Mouse (Mus musculus) midbrain, embryonic 11.5 days (tissue): Measurements from ENCODE around the gene Ube2s. TPM values are rescaled to one million over a fixed set of nuclear protein-coding genes. Genes with fewer than 3 reads are reported as not detected.

ENCODE experiments used
- ATAC-seq: fragments of 200-750 bp; cut with Nextera tagmentation; 2 replicates; pipeline ENCODE4 v1.8.0; 2017; ENCODE audit warnings: moderate TSS enrichment, moderate library complexity; ENCODE audit not compliant: low FRiP score
- DNase-seq: peaks from one replicate; pipeline ENCODE4 v3.0.0; 2015; ENCODE audit warnings: low spot score; ENCODE audit errors: missing footprints
- H3K27ac ChIP-seq: fragments of 300-500 bp; sonication (generic); 2 replicates; pipeline ENCODE4 v1.5.1; 2014; ENCODE audit warnings: low read depth, low read length
- H3K27me3 ChIP-seq: fragments of 300-500 bp; sonication (generic); 2 replicates; pipeline ENCODE4 v1.6.1; 2014; ENCODE audit warnings: mild to moderate bottlenecking, low read length, moderate library complexity, mixed read lengths; ENCODE audit not compliant: control insufficient read depth, insufficient read depth
- H3K36me3 ChIP-seq: fragments of 300-500 bp; sonication (generic); 2 replicates; pipeline ENCODE4 v1.6.1; 2014; ENCODE audit warnings: mild to moderate bottlenecking, low read length, moderate library complexity, mixed read lengths; ENCODE audit not compliant: control insufficient read depth, insufficient read depth
- H3K4me1 ChIP-seq: fragments of 300-500 bp; sonication (generic); 2 replicates; pipeline ENCODE4 v1.6.1; 2014; ENCODE audit warnings: low read length; ENCODE audit not compliant: control insufficient read depth, insufficient read depth
- H3K4me2 ChIP-seq: fragments of 300-500 bp; sonication (generic); 2 replicates; pipeline ENCODE4 v1.6.1; 2014; ENCODE audit warnings: mild to moderate bottlenecking, moderate library complexity
- H3K4me3 ChIP-seq: fragments of 300-500 bp; sonication (generic); 2 replicates; pipeline ENCODE4 v1.5.1; 2014; ENCODE audit warnings: low read depth, low read length
- H3K9ac ChIP-seq: fragments of 300-500 bp; sonication (generic); 2 replicates; pipeline ENCODE4 v1.6.1; 2014; ENCODE audit warnings: low read length
- H3K9me3 ChIP-seq: fragments of 300-500 bp; sonication (generic); 2 replicates; pipeline ENCODE4 v1.6.1; 2016; ENCODE audit warnings: low read length; ENCODE audit not compliant: control insufficient read depth
- WGBS: fragments of 180-500 bp; shearing (Covaris S2); extraction: QIAGEN DNeasy Blood & Tissue Kit; methylation state at CpG from one replicate; pipeline ENCODE4 v1.1.7; 2014; 5-methylcytosine and 5-hydroxymethylcytosine counted together
- polyA plus RNA-seq: library from polyadenylated mRNA; unstranded; fragments of >200 nt; fragmentation: Nextera tagmentation; extraction: Ambion mirVana; gene quantifications from 2 replicates; pipeline ENCODE4 v1.2.1, GENCODE M21; 2014

Ube2s gene
- polyA plus RNA-seq, 1 experiment from 2014 or later: 412 TPM

DNA sequence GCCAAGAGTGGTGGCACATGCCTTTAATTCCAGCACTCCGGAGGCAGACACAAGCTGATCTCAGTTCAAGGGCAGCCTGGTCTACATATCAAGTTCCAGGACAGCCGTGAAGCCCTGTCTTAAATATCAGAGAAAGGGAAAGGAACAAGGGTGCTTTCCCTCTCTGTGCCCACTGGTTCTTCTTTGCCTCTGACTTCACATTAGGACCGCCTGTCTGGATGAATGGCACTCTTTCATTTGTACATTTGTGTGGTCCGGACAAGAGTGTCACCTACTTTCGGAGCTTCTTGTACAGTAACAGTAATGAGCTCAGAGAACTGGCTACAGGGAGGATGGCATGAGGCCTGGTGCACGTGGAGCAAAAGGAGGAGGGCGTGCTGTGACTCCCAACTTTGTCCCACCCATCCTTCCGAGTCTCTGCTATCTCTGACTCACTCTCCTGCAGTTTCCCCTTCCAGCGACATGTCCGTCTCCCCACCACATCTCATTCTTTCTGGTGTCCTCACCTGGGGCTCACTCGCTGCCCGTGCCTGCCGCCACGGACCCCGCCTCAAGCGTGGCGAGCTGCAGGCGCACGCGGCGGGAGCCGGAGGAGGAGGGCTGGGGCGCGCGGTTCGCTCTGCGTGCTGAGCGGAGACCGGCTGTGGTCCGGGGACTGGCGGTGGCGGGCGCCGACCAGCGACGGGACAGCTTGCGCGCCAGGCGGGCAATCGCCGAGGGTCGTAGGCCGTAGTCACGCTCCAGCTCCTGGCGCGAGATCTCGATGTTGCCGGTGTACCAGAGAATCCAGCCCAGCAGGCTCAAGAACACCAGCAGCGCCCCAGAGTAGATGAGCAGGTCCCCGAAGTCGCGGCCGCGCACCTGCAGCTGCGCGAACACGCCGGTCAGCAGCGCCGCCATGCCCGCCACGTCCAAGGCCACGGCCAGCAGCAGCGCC, 23.6 kb downstream of the Ube2s start:
- Histone ChIP-seq H3K9me3 (no peaks in the 10 kb centered on the region), H3K4me1 (peaks cover 8% of the 10 kb centered on the region), H3K4me2 (peak overlapping the region; percentile 84), H3K4me3 (peak overlapping the region; percentile 51), H3K27me3 (peaks cover 11% of the 10 kb centered on the region; the same call in 1 of the 2 replicates), H3K27ac (peak overlapping the region; percentile 35; the same call in 1 of the 2 replicates), H3K9ac (peak overlapping the region; percentile 83), H3K36me3 (no peaks in the 10 kb centered on the region; the same call in 1 of the 2 replicates)
- 2% methylated on average over 63 of the region's 64 CpGs for WGBS
- DNase-seq (peak; percentile 97), ATAC-seq (peak; percentile 61)

DNA sequence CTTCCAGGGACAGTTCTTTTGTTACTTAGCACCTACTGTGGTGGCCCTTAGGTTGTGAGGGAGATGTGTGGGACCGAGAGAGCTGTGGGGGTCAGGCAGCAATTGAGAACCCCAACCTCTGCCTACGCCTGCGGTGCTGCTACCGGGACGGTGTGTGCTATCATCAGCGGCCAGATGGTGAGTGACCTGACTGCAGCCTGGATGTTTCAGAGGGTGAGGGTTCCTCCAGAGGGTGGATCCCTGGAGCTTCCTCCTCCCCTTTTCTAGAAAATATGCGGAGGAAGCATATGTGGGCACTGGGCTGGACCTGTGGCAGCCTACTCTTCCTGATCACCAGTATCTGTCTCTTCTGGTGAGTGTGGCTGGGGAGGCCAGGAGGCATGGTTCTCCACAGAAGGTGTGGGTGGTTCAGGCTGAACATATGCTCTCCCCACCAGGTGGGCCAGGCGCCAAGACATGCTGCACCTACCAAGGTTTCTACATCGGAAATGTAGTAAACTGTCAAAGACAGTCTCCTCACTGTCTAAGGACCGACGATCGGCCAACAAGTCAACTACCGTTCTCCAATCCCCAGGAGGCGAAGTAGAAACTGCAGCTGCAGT, 28.6 kb downstream of the Ube2s start:
- H3K36me3 ChIP-seq: no peaks in the 10 kb centered on the region
- DNase-seq: no peak
- peaks cover 11% of the 10 kb centered on the region; the same call in 1 of the 2 replicates for H3K27me3 ChIP-seq
- peaks cover 5% of the 10 kb centered on the region for H3K4me1 ChIP-seq
- ATAC-seq: no peak
- no peak overlapping the region for H3K4me2 ChIP-seq
- no peaks in the 10 kb centered on the region for H3K9me3 ChIP-seq
- H3K27ac ChIP-seq: no peak overlapping the region
- H3K4me3 ChIP-seq: no peak overlapping the region
- 86% methylated on average over 14 of the region's 14 CpGs for WGBS
- no peak overlapping the region for H3K9ac ChIP-seq

DNA sequence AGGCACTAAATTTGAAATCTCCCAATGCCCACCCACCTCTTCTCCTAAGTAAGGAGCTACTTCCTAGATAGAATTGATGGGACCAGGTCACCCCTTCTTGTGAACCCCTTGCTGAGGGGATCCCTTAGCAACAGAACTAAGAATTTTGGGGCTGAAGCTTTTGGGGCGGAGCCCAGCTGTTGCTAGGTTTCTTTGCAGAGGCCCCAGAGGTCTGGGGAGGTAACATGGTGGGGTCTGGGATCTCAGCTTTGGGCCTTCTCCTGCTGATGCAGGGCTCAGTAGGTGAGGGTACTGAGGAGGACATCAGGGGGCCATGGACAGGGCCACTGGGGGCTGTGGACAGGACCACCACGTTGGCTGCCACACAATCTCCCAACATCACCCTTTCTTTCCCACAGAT, 29.6 kb downstream of the Ube2s start, which contains the start of the genes Il11 and Tmem190:
Il11 (minus strand) TSS at position 101 of the 400 bp plus-strand sequence.
Tmem190 (plus strand) TSS at position 179 of the 400 bp plus-strand sequence.
- no peak for ATAC-seq

DNA sequence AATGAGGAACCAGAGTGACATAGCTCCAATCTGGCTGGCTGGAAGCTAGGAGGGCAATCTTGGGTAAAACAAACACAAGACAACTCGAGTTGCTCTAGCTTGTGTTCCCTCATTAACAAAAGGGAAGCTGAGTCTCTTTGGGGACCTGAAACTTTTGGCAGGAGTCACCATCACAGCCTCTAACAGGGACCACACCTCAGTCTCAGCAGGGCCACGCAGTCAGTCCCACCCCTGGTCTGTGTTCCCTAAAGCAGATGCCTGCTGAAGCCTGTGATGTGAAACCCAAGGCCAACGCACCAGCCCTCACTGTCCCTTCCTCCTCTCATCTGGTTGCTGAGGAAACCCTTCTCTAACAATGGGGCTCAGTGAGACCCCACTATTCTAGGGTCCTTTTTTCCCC, 30.3 kb downstream of the Ube2s start:
- no peak for ATAC-seq
- Histone ChIP-seq H3K4me3 (no peak overlapping the region), H3K27me3 (peaks cover 22% of the 10 kb centered on the region)

More for the DNA sequence above, 29.6 kb downstream of the Ube2s start, which contains the start of the genes Il11 and Tmem190:
- H3K4me1 ChIP-seq: 0 out of 2 replicates have a peak, but pooled peaks cover 1% of the 10 kb centered on the region
- no peaks in the 10 kb centered on the region for H3K9me3 ChIP-seq
- WGBS: 75% methylated on average over 2 of the region's 2 CpGs
- no peak within 1 kb of the TSS for H3K27ac ChIP-seq
- H3K36me3 ChIP-seq: no peaks in the 10 kb centered on the region
- H3K9ac ChIP-seq: no peak within 1 kb of the TSS
- no peak within 1 kb of the TSS for H3K4me2 ChIP-seq
- H3K27me3 ChIP-seq: peaks cover 16% of the 10 kb centered on the region
- H3K4me3 ChIP-seq: no peak within 1 kb of the TSS
- no peak for DNase-seq

DNA sequence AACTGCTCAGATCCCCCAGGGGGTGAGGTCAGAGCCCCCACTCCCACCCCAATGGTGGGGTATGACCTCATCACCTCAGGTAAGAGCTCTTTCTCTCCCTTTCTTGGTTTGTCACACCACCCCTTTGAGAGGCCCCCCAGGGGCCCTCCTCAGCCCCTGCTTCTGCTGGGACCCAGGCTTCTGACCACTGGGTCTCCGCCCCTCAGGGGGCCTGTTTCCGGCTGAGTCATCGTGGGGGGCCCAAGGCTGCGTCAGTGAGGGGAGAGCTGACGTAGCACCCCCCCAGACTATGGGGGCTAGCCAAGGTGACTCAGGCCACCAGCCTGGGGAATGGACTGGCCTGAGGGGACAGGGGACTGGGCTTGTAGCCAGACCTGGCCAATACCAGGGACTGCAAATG, 32.5 kb downstream of the Ube2s start:
- peaks cover 9% of the 10 kb centered on the region for H3K4me1 ChIP-seq
- no peaks in the 10 kb centered on the region for H3K36me3 ChIP-seq
- H3K27ac ChIP-seq: no peak overlapping the region
- DNase-seq (no peak), ATAC-seq (no peak)
- no peak overlapping the region for H3K9ac ChIP-seq
- 49% methylated on average over 5 of the region's 5 CpGs for WGBS
- no peak overlapping the region for H3K4me3 ChIP-seq
- peaks cover 37% of the 10 kb centered on the region for H3K27me3 ChIP-seq
- no peak overlapping the region for H3K4me2 ChIP-seq
- H3K9me3 ChIP-seq: no peaks in the 10 kb centered on the region

More for the DNA sequence above, 30.3 kb downstream of the Ube2s start:
- no peak overlapping the region for H3K9ac ChIP-seq
- no peak for DNase-seq
- peaks cover 5% of the 10 kb centered on the region for H3K4me1 ChIP-seq
- WGBS: 51% methylated on average over 3 of the region's 3 CpGs
- no peak overlapping the region for H3K4me2 ChIP-seq
- H3K27ac ChIP-seq: no peak overlapping the region
- H3K36me3 ChIP-seq: no peaks in the 10 kb centered on the region
- no peaks in the 10 kb centered on the region for H3K9me3 ChIP-seq

DNA sequence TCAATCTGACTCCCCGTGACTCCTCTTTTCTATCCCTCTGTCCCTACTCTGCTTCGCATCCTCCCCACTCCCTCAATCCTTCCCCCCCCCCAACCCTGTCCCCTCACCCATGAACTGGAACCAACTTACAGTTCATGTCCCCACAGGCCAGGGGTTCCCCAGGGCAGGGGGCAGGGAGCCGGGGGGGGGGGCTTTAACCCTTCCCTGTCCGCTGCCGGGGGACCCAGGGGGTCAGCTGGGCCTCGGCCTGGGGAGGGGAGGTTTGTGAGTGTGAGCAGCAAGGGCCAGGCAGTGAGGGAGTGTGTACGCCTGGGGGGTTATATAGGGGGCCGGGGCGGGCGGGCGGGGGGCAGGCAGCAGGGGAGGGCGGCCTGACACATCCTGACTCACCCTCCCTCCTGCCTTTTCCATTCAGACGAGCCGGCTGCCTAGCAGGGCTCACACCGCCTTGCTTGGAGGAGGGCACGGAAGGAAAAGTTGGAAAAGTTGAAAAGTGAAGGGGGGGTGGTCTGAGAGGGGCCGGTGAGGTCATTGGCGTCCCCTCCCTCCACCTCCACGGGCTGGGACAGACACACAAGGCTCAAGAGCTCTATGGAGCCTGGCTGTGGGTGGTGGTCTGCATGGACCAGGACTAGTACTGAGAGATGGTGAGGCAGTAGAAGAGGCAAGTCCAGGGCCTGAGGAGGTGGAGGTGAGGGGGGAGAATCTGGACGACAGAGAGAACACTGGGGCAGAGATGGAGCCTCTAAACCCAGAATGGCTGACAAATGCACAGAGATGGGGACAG, 34.3 kb downstream of the Ube2s start:
- H3K4me1 ChIP-seq: peaks cover 9% of the 10 kb centered on the region
- no peaks in the 10 kb centered on the region for H3K36me3 ChIP-seq
- no peaks in the 10 kb centered on the region for H3K9me3 ChIP-seq
- no peak for DNase-seq
- no peak overlapping the region for H3K4me3 ChIP-seq
- no peak overlapping the region for H3K9ac ChIP-seq
- peak; percentile 31; the same call in 1 of the 2 replicates for ATAC-seq
- no peak overlapping the region for H3K27ac ChIP-seq
- 5% methylated on average over 20 of the region's 20 CpGs for WGBS
- peaks cover 37% of the 10 kb centered on the region for H3K27me3 ChIP-seq
- no peak overlapping the region for H3K4me2 ChIP-seq

DNA sequence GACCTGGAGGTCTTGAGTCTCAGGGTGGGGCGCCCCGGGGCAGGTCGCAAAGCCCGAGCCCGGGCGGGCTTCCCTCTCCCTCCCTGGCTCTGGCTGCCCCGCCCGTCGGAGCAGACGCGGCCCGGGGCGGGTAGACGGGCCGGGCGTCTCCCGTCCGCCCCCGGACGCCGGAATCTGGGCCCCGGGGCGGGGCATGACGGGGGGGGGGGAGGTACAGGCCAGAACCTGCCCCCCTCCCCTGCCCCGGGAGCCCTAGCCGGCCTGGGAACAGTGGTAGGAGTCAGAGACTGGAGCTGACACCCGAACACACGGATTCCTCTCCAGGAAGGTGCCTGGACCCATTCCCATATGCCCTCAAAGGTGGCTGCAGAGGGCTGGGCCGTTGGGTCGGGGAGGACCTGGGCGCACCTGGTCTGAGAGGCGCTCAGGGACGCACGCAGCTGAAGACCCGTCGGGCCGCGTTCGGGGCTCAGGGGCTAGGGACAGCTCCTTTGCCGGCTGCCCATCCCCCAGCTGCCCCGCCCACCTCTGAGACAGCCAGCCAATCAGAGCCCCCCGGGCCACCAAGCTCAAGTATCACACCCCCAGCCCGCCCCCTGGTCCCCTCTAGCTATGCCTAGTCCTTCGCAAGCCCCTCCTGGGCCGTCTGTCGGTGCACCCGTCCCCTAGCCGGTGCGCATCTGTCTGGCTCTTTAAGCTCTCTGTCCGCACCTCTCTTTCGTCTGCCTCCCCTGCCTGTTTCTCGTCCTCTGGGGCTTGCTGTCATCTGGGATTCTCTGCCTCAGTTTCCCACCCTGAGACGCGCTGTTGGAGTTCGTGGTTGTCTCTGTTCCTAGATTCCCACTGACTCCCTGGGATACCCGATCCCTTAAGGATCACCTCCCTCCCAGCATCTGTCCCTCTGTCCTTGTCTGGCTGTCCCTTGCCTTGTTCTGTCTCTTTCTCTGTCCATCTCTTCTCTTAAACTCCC, 35.2 kb downstream of the Ube2s start:
- ATAC-seq: peak; percentile 86

DNA sequence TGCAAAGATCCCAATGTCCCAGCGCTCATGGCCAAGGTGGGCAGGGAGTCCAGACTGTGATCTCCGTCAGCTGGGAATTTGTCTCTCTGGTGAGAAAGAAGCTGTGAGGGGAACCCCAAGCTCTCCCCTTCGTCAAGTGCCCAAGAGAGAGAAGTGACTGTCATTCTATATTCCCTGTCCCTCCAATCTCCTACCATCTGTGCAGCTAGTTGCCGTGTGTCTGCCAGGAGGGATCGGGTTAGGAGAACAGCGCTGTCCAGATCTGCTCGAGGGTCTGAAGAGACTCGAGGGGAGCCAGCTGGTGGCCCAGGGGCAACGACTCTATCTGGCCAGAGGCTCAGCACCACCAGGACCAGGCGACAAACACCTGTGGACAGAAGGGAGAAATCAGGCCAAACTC, 36.3 kb downstream of the Ube2s start:
- WGBS: 51% methylated on average over 10 of the region's 10 CpGs
- no peak for ATAC-seq
- H3K27me3 ChIP-seq: peaks cover 37% of the 10 kb centered on the region

More for the DNA sequence above, 35.2 kb downstream of the Ube2s start:
- peaks cover 9% of the 10 kb centered on the region for H3K4me1 ChIP-seq
- peak; percentile 95 for DNase-seq
- no peaks in the 10 kb centered on the region for H3K9me3 ChIP-seq
- no peaks in the 10 kb centered on the region for H3K36me3 ChIP-seq
- peaks cover 37% of the 10 kb centered on the region for H3K27me3 ChIP-seq
- peak overlapping the region; percentile 42 for H3K4me2 ChIP-seq
- no peak overlapping the region for H3K27ac ChIP-seq
- under 1% methylated on average over 34 of the region's 56 CpGs for WGBS
- H3K9ac ChIP-seq: peak overlapping the region; percentile 42
- peak overlapping the region; percentile 22 for H3K4me3 ChIP-seq

More for the DNA sequence above, 36.3 kb downstream of the Ube2s start:
- no peak overlapping the region for H3K4me3 ChIP-seq
- H3K4me2 ChIP-seq: no peak overlapping the region
- peaks cover 9% of the 10 kb centered on the region for H3K4me1 ChIP-seq
- H3K9me3 ChIP-seq: no peaks in the 10 kb centered on the region
- no peak overlapping the region for H3K27ac ChIP-seq
- H3K9ac ChIP-seq: no peak overlapping the region
- H3K36me3 ChIP-seq: no peaks in the 10 kb centered on the region
- DNase-seq: no peak
